Mouse (Mus musculus) midbrain, embryonic 10.5 days (tissue): ENCODE results near the gene Akap9. TPM values are rescaled to one million over a fixed set of nuclear protein-coding genes. Genes with fewer than 3 reads are reported as not detected.

Source experiments
- polyA plus RNA-seq: library from polyadenylated mRNA; unstranded; fragments of >200 nt; fragmentation: Nextera tagmentation; extraction: Ambion mirVana; gene quantifications from 2 replicates; pipeline ENCODE4 v1.2.1, GENCODE M21; 2016

Akap9 gene
- polyA plus RNA-seq, 1 experiment from 2014 or later: 128 TPM

Other genes starting within 250 kb of the Akap9 start
- 9.5 and 11.5 TPM in 2 replicates for gene Ankib1, start 125.1 kb upstream of the Akap9 start, polyA plus RNA-seq
- gene Krit1, start 124.9 kb upstream of the Akap9 start, polyA plus RNA-seq: 62.6 and 66.4 TPM in 2 replicates
- 0.06 TPM in 1 of 2 replicates, not detected in the other for gene Lrrd1, start 82.9 kb upstream of the Akap9 start, polyA plus RNA-seq
- 9.1 and 10.1 TPM in 2 replicates for gene Mterf1a, start 34.1 kb upstream of the Akap9 start, polyA plus RNA-seq
- gene Cyp51, start 176.7 kb downstream of the Akap9 start, polyA plus RNA-seq: 129 and 148 TPM in 2 replicates